Mouse (Mus musculus) frontal cortex, adult (tissue): ENCODE data around the gene Gm38394.
"Not testable (repeated sequence)": the region's sequence is repeated elsewhere in the genome, so short reads cannot be mapped to it uniquely, and the experiment has no call there.

ENCODE experiments used
- ATAC-seq: cut with Nextera tagmentation; 2 replicates; pipeline ENCODE4 v1.9.2; 2017; ENCODE audit warnings: mild to moderate bottlenecking, moderate library complexity, mixed read lengths; ENCODE audit not compliant: low TSS enrichment

The Gm38394 gene

DNA sequence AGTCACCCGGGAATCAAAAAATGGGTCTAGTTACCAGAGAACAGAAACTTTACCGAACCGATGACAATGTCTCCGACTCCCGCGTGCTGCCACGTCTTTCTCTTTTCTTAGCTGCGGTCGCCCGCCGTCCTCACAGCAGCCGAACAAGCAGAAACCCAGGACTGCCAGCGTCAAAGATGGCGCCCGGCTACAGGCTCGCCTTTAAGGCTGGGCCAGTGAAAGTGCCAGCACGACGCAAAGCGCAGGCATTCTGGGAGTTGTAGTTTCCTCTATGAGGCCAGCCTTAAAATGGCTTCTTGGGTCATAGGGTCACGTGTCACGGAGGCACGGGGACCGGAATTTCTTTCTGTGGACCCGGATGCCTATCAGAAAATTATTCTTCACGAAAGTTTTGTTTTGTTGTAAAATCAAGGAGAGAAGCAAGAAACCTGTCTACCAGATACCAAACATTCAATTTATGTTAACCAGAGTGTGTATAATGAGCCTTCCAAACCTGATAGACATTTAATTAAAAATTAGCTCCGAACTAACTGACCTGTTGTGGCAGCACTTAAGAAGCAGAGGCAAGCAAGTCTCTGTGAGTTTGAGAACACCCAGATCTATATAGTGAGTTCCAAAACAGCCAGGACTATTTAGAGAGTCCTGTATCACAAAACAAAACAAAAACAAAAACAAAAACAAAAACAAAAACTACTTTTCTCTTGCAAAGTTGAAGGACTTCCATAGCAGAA is at the start of gene Gm38394:
Gene Gm38394 (minus strand): TSS at position 116 of the 731 bp plus-strand sequence.
- ATAC-seq: peak; percentile 92

DNA sequence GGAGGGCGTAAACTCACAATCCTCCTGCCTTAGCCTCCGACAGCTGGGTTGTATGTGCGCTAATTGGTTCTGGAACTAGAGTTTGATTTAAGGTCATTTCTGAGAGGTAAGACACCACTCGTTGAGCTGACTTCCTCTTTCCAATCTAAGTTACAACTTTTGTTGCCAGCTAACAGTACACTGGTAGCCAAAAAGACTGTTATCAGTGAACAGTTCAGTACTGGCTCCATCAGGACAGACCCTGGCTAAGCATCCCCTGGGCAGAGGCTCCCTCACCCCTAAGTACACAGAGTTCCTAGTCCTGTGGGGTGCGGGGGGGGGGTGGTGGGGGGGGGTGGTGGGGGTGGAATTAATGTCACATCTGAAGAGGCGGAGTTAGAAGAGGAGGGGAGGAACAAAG is 49.8 kb upstream of the Gm38394 start:
- ATAC-seq: no peak

DNA sequence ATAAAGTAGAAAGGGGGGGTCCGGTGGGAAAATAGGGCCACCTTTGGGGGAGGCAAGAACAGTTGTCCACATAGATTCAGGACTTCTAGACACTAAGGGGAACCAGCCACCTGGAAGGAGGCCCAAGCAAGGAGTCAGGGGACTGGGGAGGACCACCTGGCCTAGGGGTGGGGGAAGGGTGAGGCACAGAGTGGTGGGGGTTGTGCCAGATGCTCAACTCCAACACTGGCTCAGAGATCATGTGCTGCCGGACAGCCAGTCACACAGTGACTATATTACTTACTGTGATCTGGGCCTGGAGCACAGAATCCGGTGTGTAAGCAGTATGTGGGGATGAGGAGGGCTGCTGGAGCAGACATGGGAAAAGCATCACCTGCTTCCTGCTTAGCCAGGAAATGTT is 48.2 kb upstream of the Gm38394 start:
- ATAC-seq: no peak

DNA sequence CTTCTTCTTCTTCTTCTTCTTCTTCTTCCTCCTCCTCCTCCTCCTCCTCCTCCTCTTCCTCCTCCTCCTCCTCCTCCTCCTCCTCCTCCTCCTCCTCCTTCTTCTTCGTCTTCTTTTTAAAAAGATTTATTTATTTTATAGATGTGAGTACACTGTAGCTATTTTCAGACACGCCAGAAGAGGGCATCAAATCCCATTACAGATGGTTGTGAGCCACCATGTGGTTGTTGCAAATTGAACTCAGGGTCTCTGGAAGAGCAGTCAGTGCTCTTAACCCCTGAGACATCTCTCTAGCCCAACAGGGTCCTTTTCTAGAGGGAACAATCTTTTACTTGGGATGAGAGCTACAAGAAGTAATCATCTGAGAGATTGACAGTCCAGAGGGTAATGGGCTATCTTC is 40.7 kb upstream of the Gm38394 start:
- not testable (repeated sequence) for ATAC-seq

DNA sequence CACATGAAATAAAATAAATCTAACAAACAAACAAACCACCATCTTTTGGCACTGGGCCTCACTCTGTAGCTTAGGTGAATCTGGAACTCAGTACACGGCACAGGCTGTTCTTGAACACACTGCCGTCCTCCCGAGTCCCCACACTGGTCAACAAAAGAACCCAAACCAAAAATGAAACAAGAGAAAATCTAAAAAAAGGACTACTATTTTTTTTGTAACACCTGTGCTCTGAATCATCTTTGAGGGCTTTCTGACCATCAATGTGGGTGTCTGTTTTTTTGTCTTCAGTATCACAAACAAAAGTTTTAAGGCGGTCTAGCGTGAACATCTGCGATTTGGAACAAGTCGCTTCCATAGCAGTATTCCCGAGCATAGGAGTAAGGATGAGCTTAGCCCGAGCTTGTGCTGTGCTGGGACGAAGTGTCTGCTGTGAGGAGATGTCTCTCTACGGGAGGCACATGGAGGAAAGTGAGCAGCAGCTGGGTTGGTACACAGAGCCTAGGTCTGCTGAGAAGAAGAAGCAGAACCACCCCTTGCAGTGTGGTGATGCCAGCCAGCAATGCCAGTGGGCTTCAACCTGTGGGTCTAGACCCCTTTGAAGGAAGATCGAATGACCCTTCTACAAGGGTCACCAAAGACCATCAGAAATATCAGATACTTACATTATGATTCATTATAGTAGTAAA is 37.0 kb upstream of the Gm38394 start:
- no peak for ATAC-seq

DNA sequence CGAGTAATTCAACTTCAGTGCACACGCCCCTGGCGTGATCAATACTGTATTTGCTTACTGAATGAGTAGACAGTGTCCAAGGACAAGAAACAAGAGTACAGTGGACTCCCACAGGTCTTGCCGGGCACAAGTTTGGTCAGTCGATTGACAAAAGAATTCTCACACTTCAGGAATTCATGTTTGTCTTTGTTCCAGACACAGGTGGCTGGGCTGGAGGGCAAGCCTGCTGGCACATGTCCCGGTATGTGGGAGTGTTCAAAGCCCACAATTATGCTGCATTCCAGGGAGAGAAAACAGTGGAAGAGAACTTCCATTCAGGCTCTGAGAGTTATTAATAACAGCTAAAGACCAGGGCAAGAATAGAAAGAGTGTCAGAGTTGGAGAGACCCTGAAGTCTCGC is 34.8 kb upstream of the Gm38394 start:
- ATAC-seq: no peak

DNA sequence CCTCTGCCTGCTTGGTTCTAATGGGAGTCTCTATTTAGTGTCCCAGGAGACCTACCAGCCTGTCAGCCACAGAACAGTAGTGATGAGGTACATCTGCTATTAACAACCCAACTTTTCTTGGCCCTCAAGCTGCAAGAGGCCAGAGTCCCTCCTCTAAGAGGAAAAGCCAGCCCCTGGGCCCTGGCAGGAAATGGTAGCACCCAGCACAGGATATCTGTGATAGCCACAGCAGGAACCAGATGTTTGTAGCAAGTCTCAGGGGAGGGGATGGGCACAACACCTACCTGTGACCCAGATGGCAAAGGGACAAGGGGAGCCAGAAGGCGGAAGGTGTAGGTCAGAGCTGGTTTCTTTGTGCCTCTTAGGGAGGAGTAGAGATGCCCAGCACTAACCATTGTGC is 33.8 kb upstream of the Gm38394 start:
- ATAC-seq: no peak

DNA sequence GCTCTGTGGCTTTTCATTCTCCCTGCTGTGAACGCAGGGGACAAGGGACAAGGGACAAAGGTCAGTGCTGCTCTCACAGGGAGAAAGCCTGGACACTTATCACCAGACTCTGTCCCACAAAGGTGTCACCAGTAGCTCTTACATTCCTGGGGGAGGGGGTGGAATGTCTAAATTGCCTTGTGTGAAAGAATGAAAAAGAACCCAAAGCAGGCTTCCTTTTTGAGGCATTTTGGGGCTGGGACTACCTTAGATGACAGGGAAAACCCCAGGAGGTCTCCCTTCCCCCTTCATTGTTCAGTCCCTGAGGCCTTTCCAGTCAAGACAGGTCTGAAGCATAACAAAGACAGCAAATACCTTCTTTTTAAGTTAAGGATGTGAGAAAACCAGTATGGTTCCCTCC is 33.2 kb upstream of the Gm38394 start:
- no peak for ATAC-seq

DNA sequence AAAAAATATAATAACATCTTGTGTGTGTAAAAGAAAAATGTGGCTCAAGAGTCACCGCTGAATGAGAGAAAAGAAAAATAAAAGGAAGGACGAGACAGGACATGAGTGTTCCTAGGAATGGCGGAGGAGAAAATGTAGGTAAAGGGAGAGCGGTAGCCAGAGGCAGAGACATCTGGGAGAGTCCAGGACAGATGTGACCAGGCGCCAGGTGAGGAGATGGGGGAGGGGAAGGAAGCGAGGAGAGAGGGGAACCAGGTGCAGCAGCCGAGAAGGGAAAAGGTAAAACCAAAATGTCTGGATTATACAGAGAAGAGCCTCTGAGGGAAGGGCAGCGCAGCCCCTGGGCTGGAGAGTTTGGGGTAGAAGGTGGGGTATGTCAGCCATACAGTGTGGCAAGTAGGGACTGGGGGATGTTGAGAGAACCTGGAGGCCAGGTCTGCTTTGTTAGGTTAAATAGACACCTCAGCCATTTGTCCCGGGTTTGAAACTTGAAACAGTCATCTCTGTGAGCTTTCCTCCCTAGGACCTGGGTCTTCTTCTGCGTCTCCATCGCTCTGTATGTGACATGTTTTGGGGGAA is 32.5 kb upstream of the Gm38394 start:
- ATAC-seq: no peak

DNA sequence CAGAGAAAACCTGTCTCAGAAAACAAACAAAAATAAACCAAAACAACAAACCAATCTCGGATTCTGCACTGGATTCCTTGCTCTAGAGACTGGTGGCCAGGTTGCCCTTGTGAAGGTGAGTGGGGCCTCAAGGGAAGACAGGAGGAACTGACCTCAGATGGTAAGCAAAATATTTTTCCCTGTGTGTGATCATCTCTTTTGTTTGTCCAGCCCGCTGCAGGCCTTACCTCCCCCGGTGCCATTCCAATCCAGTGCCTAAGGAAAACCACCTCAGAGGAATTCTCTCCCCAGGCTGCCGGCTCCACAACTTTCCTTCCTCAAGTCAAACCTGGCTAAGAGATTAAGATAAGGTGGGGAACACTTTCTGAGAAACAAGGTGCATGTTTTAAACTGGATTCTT is 31.1 kb upstream of the Gm38394 start:
- ATAC-seq: no peak

DNA sequence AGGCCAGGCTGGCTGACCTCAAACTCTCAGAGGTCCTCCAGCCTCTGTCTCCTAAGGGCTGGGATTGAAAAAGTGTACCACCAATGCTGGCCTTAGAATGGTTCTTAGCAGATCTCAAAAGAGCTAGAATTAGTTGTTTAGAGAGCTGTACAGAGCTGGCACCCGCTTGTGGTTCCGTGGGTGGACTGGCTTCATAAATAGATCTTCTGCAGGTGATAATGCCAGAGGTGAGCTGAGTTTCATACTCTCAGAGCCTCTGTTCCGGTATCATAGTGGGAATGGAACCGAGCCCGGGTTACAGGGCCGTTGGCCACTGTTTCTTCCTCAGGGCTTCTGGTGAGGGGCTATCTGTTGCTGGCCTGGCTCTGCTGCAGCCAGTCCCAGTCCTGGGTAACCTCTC is 29.9 kb upstream of the Gm38394 start:
- no peak for ATAC-seq

DNA sequence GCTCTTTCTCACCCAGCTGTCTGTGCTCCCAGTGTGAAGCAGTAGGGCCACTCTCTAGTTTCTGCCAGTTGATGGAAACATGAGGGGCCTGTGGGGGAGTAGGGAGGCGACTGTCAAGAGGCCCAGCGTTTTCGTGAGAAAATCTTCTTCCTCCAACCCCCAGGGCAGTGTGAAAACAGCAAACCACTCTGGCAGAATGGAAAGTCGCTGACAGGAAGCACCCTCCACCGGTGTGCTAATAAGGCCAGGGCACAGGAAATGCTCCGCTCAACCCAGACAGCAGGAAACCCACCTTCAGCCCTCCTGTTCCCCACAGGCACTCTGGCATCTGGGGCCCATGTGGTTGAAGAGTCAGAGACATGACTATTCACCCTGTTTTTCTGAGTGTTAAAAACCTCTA is 28.8 kb upstream of the Gm38394 start, which contains the start of gene Lax1:
Gene Lax1 (minus strand): TSS at position 212 of the 400 bp plus-strand sequence.
- no peak for ATAC-seq

DNA sequence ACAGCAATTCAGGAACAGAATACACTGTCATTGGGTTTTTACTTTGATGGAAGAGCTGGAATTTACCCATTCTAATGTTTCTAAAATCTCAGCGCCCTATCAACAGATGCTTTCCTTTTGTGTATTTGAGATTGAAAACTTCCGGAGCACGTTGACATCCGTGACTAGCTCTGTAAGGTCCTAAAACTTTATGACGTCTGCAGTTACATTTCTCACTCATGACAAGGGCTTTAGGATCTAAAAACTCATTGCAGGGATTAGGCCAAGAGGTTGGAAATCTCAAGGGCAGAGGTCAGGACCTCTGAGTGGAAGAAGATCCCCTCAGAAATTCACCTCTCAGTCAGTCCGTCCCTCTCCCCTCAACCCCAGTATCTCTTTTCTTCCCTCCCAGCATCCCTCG is 27.2 kb upstream of the Gm38394 start:
- no peak for ATAC-seq

DNA sequence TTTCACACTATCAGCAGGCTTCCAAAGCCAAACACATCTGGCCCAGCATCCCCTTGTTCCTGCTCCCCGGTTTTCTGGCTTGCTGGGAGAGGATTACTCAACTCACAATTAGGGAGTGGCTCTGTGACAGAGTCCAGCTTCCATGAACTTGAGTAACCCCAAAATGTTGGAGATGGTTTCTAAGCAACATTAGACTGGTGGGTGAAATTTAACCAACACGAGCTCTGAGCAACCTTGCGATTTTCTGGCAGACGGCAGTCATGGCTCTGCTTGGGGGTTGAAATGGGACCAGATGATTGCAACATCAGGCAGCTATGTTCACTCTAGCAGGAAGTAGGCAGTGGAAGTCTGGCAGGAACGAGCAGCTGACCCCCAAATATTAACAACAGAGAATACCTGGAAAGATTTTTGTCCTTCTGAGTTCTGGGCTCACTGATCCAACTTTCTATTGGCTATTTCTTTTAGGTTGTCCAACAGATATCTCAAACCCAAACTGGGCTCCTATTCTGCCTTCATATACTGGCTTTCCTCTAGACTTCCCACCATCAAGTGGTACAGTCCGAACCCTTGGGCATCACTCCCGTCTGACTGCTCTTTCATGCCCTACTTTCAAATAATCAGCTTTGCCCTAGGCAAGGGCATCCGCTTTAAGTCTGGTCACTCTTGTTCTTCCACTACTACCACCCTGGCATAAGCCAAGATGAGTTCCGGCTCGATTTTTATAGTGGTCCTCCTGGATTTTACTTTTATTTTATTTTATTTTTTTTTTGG is 24.8 kb upstream of the Gm38394 start:
- ATAC-seq: no peak

DNA sequence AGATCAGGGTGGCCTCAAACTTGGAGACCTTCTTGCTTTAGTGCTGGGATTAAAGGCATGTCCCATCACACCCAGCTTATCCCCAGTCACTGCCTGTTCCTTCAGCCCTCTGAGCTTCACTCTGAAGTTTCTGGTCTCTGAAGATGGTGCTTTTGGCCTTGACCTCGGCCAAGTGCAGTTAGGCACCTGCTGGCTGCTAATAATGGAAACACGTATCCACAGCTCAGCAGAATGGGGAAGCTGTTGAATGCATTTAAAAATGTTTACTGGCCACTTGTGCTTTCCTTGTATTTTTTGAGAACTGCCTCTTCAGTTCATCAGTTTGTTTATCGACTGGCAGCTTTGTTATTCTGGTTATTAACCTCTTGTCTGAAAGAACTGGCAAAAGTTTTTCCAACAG is 10.7 kb upstream of the Gm38394 start:
- no peak for ATAC-seq

DNA sequence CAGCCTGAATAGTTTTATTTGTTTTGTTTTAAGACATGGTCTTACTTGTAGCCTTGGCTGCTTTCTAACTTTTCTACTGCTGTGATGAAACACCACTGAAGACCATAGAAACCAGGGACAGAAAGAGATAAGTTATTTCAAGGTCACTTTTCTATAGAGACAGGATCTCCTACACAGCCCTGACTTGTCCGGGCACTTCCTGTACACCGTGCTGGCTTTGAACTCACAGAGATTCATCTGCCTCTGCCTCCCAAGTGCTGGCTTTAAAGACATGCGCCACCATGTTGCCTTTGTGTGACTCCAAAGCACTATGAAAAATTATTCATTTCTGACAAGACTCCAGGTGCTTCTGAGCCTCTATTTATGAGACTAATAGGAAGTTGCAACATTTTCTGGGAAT is 10.1 kb upstream of the Gm38394 start:
- ATAC-seq: no peak

DNA sequence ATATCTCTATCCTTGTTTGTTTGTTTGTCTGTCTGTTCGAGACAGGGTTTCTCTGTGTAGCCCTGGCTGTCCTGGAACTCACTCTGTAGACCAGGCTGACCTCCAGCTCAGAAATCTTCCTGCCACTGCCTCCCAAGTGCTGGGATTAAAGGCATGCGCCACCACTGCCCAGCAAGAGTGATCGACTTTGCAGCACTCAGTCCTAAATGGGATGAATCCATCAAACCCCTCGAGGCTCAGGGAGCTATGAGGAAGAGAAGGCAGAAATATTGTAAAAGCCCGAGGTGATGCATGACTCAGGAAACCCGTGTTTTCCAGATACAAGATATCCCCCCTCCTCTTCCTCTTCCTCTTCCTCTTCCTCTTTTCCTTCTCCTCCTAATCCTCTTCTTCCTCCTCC is 9.7 kb upstream of the Gm38394 start:
- ATAC-seq: no peak

DNA sequence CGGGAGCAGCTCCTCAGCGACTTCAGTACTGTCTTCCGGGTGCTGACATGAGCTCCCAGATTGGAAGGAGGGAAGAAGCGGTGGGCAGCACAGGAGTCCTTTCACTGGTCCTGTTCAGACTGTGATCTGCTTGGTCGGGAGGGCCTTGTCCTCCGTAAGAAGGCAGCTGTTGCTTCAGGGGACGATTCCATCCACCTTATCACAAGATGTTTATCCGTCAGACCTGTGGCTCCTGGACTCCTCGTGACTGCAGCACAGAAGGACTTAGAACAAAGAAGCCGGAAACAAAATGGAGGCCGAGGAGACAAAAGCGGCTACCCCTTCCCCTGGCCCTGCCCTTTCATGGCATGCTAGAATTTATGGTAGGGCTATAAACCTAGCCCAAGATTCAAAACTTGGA is 9.1 kb upstream of the Gm38394 start:
- ATAC-seq: no peak

DNA sequence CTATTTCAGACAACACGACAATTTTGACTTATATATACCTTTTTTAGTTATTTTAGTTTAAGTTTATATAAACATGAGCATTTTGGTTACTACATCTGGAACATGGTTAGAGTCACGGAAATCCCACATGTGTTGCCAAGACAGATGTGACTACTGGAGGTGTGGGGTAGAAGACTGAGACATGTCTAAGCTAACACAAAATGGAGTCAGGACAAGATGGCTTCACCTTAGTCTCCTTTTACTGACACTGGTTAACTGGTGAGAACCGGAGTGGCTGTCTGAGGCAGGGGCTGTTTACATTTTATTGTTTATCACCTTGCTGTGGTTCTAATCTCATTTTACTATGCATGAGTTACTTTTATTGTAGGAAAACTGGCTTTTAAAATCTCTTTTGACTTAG is 7.5 kb upstream of the Gm38394 start:
- no peak for ATAC-seq

DNA sequence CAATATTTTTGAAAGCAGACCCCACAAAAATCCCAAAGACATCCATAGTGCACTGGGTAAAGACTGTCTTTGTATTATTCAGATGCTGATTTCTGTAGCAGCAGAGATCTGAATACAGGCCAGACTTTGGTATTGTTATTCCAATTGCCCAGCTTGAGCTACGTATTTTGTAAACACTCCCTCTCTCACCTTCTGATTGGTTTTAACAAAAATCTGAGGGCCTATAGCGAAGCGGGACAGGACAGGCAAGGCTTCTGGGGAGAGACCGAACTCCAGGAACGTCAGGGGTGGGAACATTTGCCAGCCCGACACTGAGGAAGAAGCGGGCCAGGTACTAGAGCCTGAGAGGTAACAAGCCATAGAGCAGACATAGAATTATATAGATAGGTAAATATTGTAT is 6.6 kb upstream of the Gm38394 start:
- ATAC-seq: no peak

DNA sequence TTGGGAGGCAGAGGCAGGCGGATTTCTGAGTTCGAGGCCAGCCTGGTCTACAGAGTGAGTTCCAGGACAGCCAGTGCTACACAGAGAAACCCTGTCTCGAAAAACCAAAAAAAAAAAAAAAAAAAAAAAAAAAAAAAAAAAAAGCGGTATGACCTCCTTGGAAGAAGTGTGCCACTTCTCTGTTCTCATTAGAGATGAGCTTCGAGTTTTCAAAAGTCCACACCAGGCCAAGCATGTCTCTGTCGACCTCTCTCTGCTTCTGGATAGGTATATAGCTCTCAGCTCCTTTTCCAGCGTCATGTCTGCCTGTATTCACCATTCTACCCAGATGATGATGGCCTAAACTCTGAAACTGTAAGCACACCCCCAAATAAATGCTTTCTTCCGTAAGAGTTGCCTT is 4.6 kb upstream of the Gm38394 start:
- ATAC-seq: not testable (repeated sequence)

DNA sequence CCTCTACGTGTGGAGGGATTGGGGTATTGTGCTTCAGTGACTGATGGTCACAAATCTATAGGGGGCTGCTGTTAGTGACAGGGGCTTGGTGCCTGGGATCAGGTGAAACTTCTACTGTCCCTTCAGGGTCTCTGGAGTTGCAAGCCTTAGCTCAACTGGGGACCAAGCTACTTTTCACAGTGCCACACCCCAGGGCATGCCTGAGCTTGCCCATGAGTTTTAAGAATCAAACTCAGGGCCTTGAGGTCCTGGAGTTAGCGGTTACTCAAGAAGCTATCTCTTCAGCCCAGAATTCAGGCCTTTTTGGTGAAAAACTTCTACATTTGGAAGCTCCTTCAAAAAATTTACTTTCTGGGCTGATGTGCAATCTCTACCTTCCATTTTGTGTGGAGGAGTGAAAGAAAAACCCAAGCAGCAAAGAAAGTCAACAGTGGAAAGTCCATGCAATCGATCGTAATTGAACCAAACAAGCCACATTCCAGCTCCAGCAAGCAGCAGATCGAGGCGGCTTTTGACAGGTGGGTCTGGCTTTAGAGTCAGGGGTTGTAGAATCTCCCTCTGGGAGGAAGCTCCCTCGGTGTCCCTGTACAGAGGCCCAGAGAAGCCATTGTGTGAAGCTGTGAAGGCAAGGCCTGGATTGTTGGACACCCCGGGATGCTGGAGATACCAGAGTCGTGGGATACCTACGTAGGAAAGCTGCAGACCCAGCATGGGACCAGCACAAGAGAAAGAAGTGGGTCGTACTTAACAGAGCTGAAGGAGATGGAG is 3.3 kb upstream of the Gm38394 start:
- no peak for ATAC-seq
